Mouse (Mus musculus) cerebellum, postnatal 36 days (tissue): ENCODE measurements at regions not wholly inside any gene's neighbourhood (a gene's known extent, or its start where the extent isn't known, plus 50 kb on each side); places are given as distances from the start of the nearest gene placed in this dataset.

ENCODE experiments used
- DNase-seq, 2 experiments: peaks; one replicate each; pipeline ENCODE4 v3.0.0; 2021 to 2022; ENCODE audit warnings: mixed read lengths in 2 of 2

DNA sequence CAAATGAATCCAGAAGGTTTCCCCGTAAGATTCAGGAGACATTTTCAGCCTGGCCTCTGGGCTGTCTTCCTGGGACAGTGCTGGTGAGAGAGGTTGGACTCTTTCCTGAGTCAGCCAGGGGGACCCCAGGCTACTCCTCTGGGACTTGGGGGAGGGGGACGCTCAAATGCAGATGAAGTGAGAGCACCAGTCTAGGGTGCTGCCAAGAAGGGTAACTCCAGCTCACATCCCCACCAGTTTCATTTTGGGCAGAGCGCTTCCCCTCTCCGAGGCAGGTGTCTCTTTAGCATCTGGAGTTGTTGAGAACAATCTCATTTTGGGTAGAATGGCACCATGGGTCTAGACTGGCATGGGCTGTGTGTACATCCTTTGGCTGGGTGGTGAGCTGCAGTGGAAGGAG, 75.5 kb upstream of the Id2 start:
- DNase-seq: no peak

DNA sequence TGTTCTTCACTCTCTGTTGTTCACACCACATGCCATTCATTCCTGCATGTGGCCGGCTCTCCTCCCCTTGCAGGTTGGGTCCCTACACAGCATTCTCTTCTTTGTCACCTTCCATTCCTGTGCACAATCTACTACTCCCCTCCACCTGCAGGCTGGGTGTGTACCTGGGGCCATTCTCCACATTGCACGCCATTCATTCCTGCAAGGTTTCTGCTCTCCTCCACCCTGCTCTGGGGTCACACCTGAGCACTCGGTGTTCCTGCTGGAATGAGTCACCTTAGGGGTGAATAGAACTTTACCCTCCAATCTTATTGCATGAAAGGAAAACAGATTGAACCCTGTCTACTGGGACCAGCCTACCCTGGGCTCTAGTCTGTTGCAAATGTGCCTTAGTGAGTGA, 72.7 kb upstream of the Id2 start:
- no peak for DNase-seq

DNA sequence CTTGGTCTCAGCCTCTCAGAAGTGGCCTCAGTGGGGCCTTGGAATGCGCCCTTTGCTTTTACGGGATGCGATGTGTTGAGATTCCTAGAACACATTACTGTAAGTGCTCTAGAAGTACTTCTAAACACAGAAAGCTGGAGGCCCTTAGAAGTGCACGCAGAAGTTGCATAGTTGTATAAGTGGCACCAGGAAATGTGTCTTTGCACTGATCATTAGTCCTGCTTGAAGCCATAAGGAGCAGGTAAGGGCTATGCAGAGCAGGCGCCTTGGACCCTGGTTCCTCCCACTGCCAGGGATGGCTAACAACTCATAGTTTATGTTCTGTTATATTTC, 71.2 kb upstream of the Id2 start:
- no peak for DNase-seq

DNA sequence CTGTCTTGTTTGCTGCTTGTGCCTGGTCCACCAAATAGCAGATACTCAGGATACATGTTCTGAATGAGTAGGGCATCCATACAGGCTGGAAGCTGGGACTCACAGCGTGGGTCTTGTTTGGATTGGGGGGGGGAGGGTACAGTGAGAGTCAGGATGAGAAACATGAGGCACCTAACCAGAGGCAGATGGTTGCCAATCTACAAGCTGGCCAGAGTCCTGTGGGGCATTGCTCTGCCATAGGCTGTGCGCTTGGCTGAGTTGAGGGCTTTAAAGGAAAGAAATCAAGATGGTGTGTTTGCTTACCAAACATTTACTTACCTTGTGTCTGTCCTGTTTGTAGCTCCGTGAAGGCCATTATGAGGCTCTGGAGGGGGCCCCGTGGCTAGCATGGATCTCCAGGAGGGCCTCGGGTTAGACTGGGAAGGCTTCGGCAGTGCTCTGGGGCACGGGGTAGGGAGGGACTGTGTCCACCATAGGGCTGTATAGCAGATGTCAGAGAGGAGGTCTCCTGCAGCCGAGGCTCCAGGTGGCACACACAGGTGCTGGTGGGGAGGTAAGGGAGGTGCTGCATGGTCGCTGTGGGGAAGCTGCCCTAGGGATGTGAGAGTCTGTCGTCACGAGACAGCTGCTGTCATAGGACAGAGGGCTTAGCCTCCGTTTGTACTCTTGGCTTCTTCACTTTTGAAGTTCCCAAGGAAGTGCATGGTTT, 70.7 kb upstream of the Id2 start:
- DNase-seq: no peak

DNA sequence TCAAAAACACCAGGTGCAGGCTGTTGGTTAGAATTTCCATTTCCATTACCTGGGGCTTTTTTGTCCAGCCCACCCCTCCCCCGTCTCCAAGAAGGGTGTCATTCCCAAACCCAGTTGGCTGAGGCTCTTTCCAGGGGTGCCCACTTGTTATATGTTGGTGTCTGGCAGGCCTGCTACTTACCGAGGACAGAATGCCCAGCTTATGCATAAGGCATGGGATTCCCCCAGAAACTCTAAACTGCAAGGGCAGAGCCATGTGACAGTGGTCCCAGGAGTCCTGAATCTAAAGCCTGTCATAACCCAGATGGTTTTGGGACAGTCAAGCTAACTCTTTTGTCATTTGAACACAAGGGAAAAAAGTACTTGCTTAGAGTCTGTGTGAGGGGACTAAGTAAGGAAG, 69.6 kb upstream of the Id2 start:
- DNase-seq: no peak

DNA sequence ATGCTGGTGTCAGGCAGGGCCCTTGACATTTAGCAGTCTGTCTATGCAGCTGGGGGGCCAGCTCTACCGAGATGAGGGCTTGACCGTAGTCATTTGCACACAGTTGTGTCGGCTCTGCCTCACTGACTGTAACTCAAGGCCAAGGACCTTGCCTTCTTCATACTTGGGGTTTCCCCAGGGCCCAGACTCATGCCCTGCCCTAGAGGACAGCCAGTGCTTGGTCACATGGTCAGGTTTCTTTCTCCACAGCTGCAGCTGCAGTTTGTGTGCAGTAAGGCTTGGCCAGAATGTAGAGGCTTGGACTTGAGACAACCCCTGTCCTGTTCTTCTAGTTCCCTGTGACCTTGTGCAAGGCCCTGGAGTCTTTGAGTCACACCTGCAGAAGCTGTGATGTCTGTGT, 68.7 kb upstream of the Id2 start:
- no peak for DNase-seq

DNA sequence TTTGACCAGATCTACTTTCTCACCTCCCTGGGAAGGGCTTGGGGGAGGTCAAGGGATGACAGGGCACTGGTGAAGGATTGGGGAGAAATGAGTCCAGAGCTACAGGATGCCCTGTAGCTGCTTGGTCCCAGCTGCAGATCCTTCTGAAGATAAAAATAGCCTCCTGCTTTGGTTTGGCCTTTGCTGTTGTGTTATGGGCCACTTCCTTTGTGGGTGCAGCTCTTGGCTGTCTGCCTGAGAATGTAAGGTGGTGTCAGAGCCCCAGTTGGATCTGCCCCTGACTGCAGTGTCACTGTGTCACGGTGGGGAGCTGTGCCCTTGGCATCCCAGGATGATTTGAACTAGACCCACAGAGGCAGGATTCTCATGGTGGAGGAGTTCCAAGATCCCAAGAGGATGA, 67.8 kb upstream of the Id2 start:
- no peak for DNase-seq

DNA sequence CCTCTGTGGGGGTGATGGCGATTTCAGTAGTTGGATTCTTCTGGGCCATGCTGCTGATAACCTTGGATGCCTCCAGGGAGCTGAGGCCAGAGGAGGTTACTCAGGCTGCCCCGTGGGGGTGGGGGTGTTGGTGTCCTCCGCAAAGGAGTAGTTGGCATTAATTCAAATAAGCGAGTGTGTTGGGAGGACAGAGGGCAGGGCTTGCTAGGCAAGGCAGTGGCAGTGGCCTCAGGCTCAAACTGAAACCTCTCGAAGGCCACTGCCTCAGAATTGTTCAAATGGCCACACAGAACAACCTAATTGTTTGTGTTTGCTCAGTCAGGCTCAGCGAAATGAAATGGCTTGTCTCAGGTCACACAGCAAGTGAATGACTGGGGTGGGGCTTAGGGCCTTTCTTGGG, 66.6 kb upstream of the Id2 start:
- DNase-seq: no peak

DNA sequence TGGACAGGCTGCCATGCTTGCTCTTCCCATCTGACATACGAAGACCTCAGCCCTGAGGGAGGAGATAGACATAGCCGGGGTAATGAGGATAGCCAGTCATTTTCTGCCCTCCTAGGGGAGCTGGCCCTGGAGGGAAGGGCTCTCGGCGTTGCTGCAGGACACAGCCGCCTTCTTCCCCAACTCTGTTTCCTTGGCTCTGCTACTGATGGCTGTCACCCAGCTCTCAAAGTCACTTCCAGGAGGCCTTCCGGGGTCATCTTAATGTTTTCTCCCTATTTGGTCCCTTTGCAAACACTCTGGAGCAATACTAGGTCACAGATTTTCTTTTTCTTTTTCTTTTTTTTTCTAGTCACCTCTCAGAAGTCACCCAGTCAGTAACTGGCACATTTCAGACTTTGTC, 65.9 kb upstream of the Id2 start:
- DNase-seq: no peak

DNA sequence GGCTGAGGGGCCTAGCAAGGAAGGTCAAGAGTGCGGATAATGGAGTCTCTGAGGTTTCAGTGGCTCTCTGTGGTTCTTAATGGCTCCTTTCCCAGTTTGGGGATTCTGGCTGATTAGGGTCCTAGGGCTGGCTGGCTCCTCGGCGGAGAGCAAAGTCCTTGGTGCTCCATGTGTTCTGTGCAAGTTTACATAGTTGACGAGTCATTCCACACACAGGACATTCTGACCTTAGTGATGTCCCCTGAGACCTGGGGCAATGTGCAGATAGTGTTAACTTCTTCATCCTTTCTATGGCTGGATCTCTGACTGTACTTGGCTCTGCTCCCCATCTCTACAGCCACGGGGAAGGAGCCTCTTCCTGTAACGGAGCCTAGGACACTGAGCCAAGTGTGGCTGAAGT, 65.0 kb upstream of the Id2 start:
- no peak for DNase-seq

DNA sequence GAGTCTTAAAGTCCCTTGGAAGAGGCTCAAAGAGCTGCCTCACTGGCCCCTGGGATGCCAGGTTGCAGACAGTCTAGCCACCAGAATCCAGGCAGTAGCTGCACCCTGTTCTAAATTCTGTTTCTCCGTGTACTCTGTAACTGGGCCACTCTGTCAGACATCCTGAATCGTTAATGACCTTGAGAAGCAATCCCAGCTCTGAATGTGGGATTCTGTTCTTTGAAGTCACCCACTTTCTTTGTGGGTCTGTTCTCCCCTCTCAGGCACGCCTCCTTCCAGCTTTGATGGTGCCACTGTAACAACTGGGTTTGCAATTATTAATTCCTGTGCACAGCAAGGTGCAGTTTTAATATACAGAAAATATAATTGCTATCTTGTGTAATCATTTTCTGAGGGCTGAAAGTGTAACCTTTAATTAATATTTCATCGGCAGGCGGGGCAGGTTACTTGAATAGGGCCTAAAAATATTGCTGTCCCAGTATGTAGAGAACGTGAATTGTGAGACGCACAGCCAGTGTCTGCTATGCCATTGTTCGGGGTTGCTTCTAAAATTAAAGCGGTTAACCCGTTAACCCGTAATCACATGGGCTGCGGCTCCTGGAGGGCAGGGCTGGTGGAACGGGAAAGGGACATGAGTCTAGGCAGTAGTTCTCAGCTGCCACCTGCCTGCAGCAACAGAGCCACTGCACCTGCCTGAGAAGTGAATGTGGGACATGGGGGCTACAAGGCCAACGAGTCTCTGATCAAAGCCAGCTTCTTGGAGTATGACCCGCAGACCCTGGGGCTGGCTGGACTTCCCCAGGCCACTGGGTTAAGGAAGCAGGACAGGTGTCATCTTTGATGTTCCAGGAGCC, 64.3 kb upstream of the Id2 start:
- DNase-seq: no peak

DNA sequence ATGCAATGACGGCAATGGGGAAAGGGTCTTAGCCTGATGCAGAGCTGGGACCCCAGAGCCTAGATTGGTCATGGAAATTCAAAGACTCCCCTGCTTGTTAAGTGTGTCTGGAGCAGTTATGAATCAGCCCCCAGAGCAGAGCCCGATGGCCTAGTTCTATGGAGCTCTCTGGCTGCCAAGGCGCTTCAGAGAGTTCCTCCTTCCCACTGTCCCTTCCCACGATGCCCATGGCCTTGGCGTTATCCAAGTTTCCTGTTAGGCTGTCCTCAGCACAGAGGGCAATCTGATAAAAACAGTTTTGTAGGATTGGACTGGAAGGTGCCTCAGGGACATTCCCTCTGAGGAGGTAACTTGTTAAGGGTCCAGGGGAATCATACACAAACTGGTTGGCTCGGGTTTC, 62.2 kb upstream of the Id2 start:
- no peak for DNase-seq

DNA sequence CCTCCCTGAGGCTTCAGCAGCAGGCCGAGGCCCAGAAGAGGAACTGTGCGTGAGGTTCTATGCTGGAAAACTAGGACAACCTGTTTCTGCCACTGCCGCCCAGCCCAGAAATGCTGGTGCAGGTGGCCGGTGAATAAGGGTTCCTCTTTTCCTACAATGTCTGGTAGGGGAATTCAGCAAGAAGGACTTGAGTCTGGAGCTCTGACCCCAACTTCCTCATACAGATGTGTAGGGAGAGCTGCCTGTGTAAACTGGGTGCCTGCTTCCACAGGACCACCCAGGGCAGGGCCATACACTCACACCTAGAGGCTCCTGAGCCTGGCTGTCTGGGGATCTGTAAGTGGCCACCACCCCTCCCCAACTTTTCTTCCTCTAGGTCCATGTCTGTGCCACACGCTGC, 60.3 kb upstream of the Id2 start:
- no peak for DNase-seq

DNA sequence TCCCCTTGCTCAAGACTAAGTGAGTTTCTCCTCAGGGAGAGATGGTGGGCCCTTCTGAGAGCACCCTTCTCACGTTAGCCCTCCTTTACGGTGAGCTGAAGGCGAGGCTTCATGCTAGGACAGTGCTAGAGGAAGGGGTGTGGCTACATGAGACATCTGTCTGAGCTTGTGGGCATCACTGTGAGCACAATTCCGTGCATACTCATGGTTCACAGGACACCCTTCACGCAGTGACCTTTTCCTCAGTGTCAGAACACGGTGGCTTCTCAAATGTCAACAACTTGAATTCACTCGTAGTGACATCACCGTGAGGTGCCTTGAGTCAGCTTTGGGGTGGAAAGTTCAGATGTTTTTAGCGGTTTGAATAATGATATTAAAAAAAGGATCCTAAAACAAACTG, 58.5 kb upstream of the Id2 start:
- DNase-seq: no peak

DNA sequence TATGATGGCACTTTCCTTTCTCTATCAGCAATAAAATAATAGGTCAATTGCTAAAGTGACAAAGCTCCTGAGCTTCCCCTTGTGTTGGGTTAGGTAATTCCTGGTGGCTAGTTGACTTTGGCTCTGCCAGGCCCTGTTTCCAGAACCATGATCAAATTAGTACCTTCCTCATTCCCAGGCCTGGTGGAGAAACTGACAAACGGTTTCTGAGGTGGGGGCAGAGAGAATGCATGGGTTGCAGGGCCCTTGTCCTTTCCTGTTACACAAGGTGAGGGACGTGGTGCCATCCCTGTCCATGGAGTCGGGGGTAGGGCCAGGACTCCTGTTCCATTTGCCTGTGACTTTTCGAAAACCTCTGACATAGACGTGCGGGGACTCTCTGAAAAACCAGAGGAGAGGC, 51.2 kb upstream of the Id2 start:
- no peak for DNase-seq
